Mouse (Mus musculus): Measurements from ENCODE around the gene Gm4064.
"Not testable (repeated sequence)": the region's sequence is repeated elsewhere in the genome, so short reads cannot be mapped to it uniquely, and the experiment has no call there.

The Gm4064 gene

DNA sequence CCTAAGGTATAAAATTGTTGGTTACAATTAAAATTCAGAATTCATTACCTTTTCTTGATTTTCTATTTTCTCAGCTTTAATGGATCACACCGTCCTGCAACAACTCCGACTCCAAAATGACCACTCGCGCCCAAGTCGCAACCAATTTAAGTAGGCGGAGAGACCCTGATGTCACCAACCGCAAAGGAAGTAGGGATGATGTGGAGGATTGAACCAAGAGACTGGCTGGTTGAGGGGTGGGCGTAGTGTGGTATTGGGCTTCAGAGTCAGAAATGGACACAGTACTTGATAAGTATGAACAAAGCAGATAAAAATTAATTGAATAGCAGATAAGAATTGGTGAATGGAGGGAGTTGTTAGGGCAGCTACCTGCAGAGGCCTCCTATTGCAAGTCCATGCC lies at the start of gene Gm4064:
Gene Gm4064 (minus strand): TSS at position 101 of the 400 bp plus-strand sequence.
- not testable (repeated sequence) for DNase-seq (ENCODE audit: inconsistent age in 2 of 2, low spot score in 1 of 2)

GRCm38 (mm10) chrY:2830380-2830779 lies 34.4 kb upstream of the Gm4064 start, which contains the start of the genes Rbmy and Gm10256:
Gene Rbmy (plus strand): TSS chrY:2830680.
Gene Gm10256 (plus strand): TSS chrY:2830699.
- DNase-seq (ENCODE audit: inconsistent age in 2 of 2, low spot score in 1 of 2), result not testable (repeated sequence)
